Mouse (Mus musculus) limb, embryonic 11.5 days (tissue): Measurements from ENCODE around the gene Fyb. TPM values are rescaled to one million over a fixed set of nuclear protein-coding genes. Genes with fewer than 3 reads are reported as not detected.
"Not testable (repeated sequence)": the region's sequence is repeated elsewhere in the genome, so short reads cannot be mapped to it uniquely, and the experiment has no call there.

Experiments
- ATAC-seq: fragments of 200-750 bp; cut with Nextera tagmentation; 2 replicates; pipeline ENCODE4 v1.8.0; 2017; ENCODE audit warnings: low read depth; ENCODE audit not compliant: insufficient number of reproducible peaks, low FRiP score, low TSS enrichment
- DNase-seq: peaks from one replicate; pipeline ENCODE4 v3.0.0-alpha.2; 2015; ENCODE audit warnings: low spot score
- H3K27ac ChIP-seq: fragments of 300-500 bp; sonication (generic); replicated peaks from 2 replicates; pipeline ENCODE4 v1.5.1; 2014; ENCODE audit warnings: low read depth, mild to moderate bottlenecking, low read length
- H3K27me3 ChIP-seq: fragments of 300-500 bp; sonication (generic); 2 replicates; pipeline ENCODE4 v1.6.1; 2014; ENCODE audit warnings: mild to moderate bottlenecking, low read length, mixed read lengths; ENCODE audit not compliant: control insufficient read depth, insufficient read depth
- H3K36me3 ChIP-seq: fragments of 300-500 bp; sonication (generic); 2 replicates; pipeline ENCODE4 v1.6.1; 2014; ENCODE audit warnings: mild to moderate bottlenecking, low read length, moderate library complexity, mixed read lengths; ENCODE audit not compliant: control insufficient read depth, insufficient read depth
- H3K4me1 ChIP-seq: fragments of 300-500 bp; sonication (generic); 2 replicates; pipeline ENCODE4 v1.6.1; 2014; ENCODE audit warnings: low read length, mixed read lengths; ENCODE audit not compliant: control insufficient read depth, insufficient read depth
- H3K4me2 ChIP-seq: fragments of 300-500 bp; sonication (generic); 2 replicates; pipeline ENCODE4 v1.6.1; 2014; ENCODE audit warnings: low read depth, mild to moderate bottlenecking, moderate library complexity; ENCODE audit not compliant: severe bottlenecking
- H3K4me3 ChIP-seq: fragments of 300-500 bp; sonication (generic); 2 replicates; pipeline ENCODE4 v1.5.1; 2014; ENCODE audit warnings: low read depth, low read length
- H3K9ac ChIP-seq: fragments of 300-500 bp; sonication (generic); 2 replicates; pipeline ENCODE4 v1.6.1; 2014; ENCODE audit warnings: mild to moderate bottlenecking, low read length
- H3K9me3 ChIP-seq: fragments of 300-500 bp; sonication (generic); 2 replicates; pipeline ENCODE4 v1.6.1; 2016; ENCODE audit warnings: low read length; ENCODE audit not compliant: control insufficient read depth
- WGBS: fragments of 180-500 bp; shearing (Covaris S2); extraction: QIAGEN DNeasy Blood & Tissue Kit; methylation state at CpG from one replicate; pipeline ENCODE4 v1.1.7; 2014; 5-methylcytosine and 5-hydroxymethylcytosine counted together
- polyA plus RNA-seq: library from polyadenylated mRNA; unstranded; fragments of >200 nt; fragmentation: Nextera tagmentation; extraction: Ambion mirVana; gene quantifications from 2 replicates; pipeline ENCODE4 v1.2.1, GENCODE M21; 2014

Gene Fyb
- polyA plus RNA-seq, 1 experiment from 2014 or later: 3.3 TPM

GRCm38 (mm10) chr15:6579194-6579768 lies 56.6 kb downstream of the Fyb start:
- DNase-seq: no peak
- WGBS: 78% methylated on average over 15 of the region's 15 CpGs
- H3K27ac ChIP-seq: no peak overlapping the region

GRCm38 (mm10) chr15:6579769-6580261 lies 57.2 kb downstream of the Fyb start:
- no peak for DNase-seq
- ATAC-seq: no peak
- no peak overlapping the region for H3K4me3 ChIP-seq
- 90% methylated on average over 11 of the region's 11 CpGs for WGBS
- no peak overlapping the region for H3K9ac ChIP-seq
- H3K9me3 ChIP-seq: no peaks in the 10 kb centered on the region
- no peaks in the 10 kb centered on the region for H3K27me3 ChIP-seq
- H3K4me2 ChIP-seq: no peak overlapping the region
- H3K4me1 ChIP-seq: no peaks in the 10 kb centered on the region
- no peak overlapping the region for H3K27ac ChIP-seq
- no peaks in the 10 kb centered on the region for H3K36me3 ChIP-seq

More at GRCm38 (mm10) chr15:6579194-6579768, 56.6 kb downstream of the Fyb start:
- H3K27me3 ChIP-seq: no peaks in the 10 kb centered on the region
- H3K9me3 ChIP-seq: no peaks in the 10 kb centered on the region
- H3K9ac ChIP-seq: no peak overlapping the region
- H3K4me1 ChIP-seq: no peaks in the 10 kb centered on the region
- H3K4me2 ChIP-seq: no peak overlapping the region
- ATAC-seq: no peak
- no peaks in the 10 kb centered on the region for H3K36me3 ChIP-seq
- no peak overlapping the region for H3K4me3 ChIP-seq

GRCm38 (mm10) chr15:6584645-6585044 lies 62.0 kb downstream of the Fyb start:
- no peak overlapping the region for H3K4me3 ChIP-seq
- H3K27ac ChIP-seq: no peak overlapping the region
- H3K4me1 ChIP-seq: no peaks in the 10 kb centered on the region
- no peaks in the 10 kb centered on the region for H3K9me3 ChIP-seq
- H3K27me3 ChIP-seq: no peaks in the 10 kb centered on the region
- no peak overlapping the region for H3K9ac ChIP-seq
- no peaks in the 10 kb centered on the region for H3K36me3 ChIP-seq
- no peak overlapping the region for H3K4me2 ChIP-seq
- no peak for DNase-seq
- no peak for ATAC-seq
- WGBS: 95% methylated on average over 4 of the region's 4 CpGs

- ATAC-seq, H3K4me1 ChIP-seq, H3K27ac ChIP-seq, H3K4me2 ChIP-seq, H3K27me3 ChIP-seq, H3K4me3 ChIP-seq, H3K9ac ChIP-seq, H3K9me3 ChIP-seq, H3K36me3 ChIP-seq, DNase-seq: not testable (repeated sequence)
- WGBS: 86% methylated on average over 7 of the region's 7 CpGs
Measured at GRCm38 (mm10) chr15:6586351-6586750, 63.7 kb downstream of the Fyb start.

- no peak for DNase-seq
- Histone ChIP-seq H3K9ac (no peak overlapping the region), H3K36me3 (no peaks in the 10 kb centered on the region), H3K9me3 (no peaks in the 10 kb centered on the region), H3K4me1 (no peaks in the 10 kb centered on the region), H3K4me2 (no peak overlapping the region), H3K27ac (no peak overlapping the region), H3K27me3 (no peaks in the 10 kb centered on the region), H3K4me3 (no peak overlapping the region)
- ATAC-seq: no peak
- 83% methylated on average over 3 of the region's 3 CpGs for WGBS
Measured at GRCm38 (mm10) chr15:6587526-6587925, 64.9 kb downstream of the Fyb start.

GRCm38 (mm10) chr15:6588192-6588591 lies 65.5 kb downstream of the Fyb start:
- no peaks in the 10 kb centered on the region for H3K36me3 ChIP-seq
- 83% methylated on average over 7 of the region's 7 CpGs for WGBS
- H3K27me3 ChIP-seq: no peaks in the 10 kb centered on the region
- H3K27ac ChIP-seq: no peak overlapping the region
- ATAC-seq: no peak
- no peaks in the 10 kb centered on the region for H3K9me3 ChIP-seq
- no peak overlapping the region for H3K4me3 ChIP-seq
- DNase-seq: no peak
- no peak overlapping the region for H3K9ac ChIP-seq
- no peak overlapping the region for H3K4me2 ChIP-seq
- no peaks in the 10 kb centered on the region for H3K4me1 ChIP-seq

- no peaks in the 10 kb centered on the region for H3K4me1 ChIP-seq
- DNase-seq (no peak), ATAC-seq (no peak)
- H3K9me3 ChIP-seq: no peaks in the 10 kb centered on the region
- no peaks in the 10 kb centered on the region for H3K36me3 ChIP-seq
- H3K27me3 ChIP-seq: no peaks in the 10 kb centered on the region
- H3K4me2 ChIP-seq: no peak overlapping the region
- H3K9ac ChIP-seq: no peak overlapping the region
- H3K27ac ChIP-seq: no peak overlapping the region
- no peak overlapping the region for H3K4me3 ChIP-seq
- WGBS: 88% methylated on average over 4 of the region's 4 CpGs
Measured at GRCm38 (mm10) chr15:6590846-6591451, 68.3 kb downstream of the Fyb start.

- no peak for DNase-seq
- 71% methylated on average over 1 of the region's 1 CpGs for WGBS
- no peak overlapping the region for H3K4me3 ChIP-seq
- no peak overlapping the region for H3K4me2 ChIP-seq
- no peak overlapping the region for H3K9ac ChIP-seq
- no peaks in the 10 kb centered on the region for H3K9me3 ChIP-seq
- H3K4me1 ChIP-seq: no peaks in the 10 kb centered on the region
- H3K27ac ChIP-seq: no peak overlapping the region
- H3K27me3 ChIP-seq: no peaks in the 10 kb centered on the region
- no peaks in the 10 kb centered on the region for H3K36me3 ChIP-seq
- no peak for ATAC-seq
Measured at GRCm38 (mm10) chr15:6591527-6591926, 68.9 kb downstream of the Fyb start.
